Mouse (Mus musculus) hindbrain, embryonic 14.5 days (tissue): Measurements from ENCODE around the gene Fam241a. TPM values are rescaled to one million over a fixed set of nuclear protein-coding genes. Genes with fewer than 3 reads are reported as not detected.
A peak's percentile ranks its signal among the peaks of the same experiment; 100 is the strongest.

Source experiments
- ATAC-seq: fragments of 200-750 bp; cut with Nextera tagmentation; 2 replicates; pipeline ENCODE4 v1.8.0; 2017; ENCODE audit warnings: moderate number of reproducible peaks, mild to moderate bottlenecking, moderate TSS enrichment, moderate library complexity; ENCODE audit not compliant: low FRiP score
- DNase-seq: peaks from one replicate; pipeline ENCODE4 v3.0.0-alpha.2; 2015; ENCODE audit warnings: low spot score
- H3K27ac ChIP-seq: fragments of 300-500 bp; sonication (generic); 2 replicates; pipeline ENCODE4 v1.5.1; 2014; ENCODE audit warnings: mild to moderate bottlenecking, moderate library complexity
- H3K27me3 ChIP-seq: fragments of 300-500 bp; sonication (generic); 2 replicates; pipeline ENCODE4 v1.6.1; 2014; ENCODE audit warnings: mild to moderate bottlenecking, low read length, mixed read lengths; ENCODE audit not compliant: control insufficient read depth, insufficient read depth
- H3K36me3 ChIP-seq: fragments of 300-500 bp; sonication (generic); replicated peaks from 2 replicates; pipeline ENCODE4 v1.6.1; 2014; ENCODE audit not compliant: control insufficient read depth, insufficient read depth
- H3K4me1 ChIP-seq: fragments of 300-500 bp; sonication (generic); replicated peaks from 2 replicates; pipeline ENCODE4 v1.6.1; 2014; ENCODE audit warnings: antibody characterized with exemption, low read length, mixed read lengths; ENCODE audit not compliant: control insufficient read depth, insufficient read depth
- H3K4me2 ChIP-seq: fragments of 300-500 bp; sonication (generic); replicated peaks from 2 replicates; pipeline ENCODE4 v1.6.1; 2014; ENCODE audit warnings: mild to moderate bottlenecking, moderate library complexity
- H3K4me3 ChIP-seq: fragments of 300-500 bp; sonication (generic); replicated peaks from 2 replicates; pipeline ENCODE4 v1.5.1; 2014; ENCODE audit warnings: mild to moderate bottlenecking, low read length
- H3K9ac ChIP-seq: fragments of 300-500 bp; sonication (generic); 2 replicates; pipeline ENCODE4 v1.6.1; 2014
- H3K9me3 ChIP-seq: fragments of 300-500 bp; sonication (generic); 2 replicates; pipeline ENCODE4 v1.6.1; 2016; ENCODE audit warnings: low read length; ENCODE audit not compliant: control insufficient read depth
- WGBS: fragments of 180-500 bp; shearing (Covaris S2); extraction: QIAGEN DNeasy Blood & Tissue Kit; methylation state at CpG from one replicate; pipeline ENCODE4 v1.1.7; 2014; 5-methylcytosine and 5-hydroxymethylcytosine counted together
- polyA plus RNA-seq: library from polyadenylated mRNA; unstranded; fragments of >200 nt; fragmentation: Nextera tagmentation; extraction: Ambion mirVana; gene quantifications from 2 replicates; pipeline ENCODE4 v1.2.1, GENCODE M21; 2014

The Fam241a gene
- polyA plus RNA-seq, 1 experiment from 2014 or later = 10.4 TPM

DNA sequence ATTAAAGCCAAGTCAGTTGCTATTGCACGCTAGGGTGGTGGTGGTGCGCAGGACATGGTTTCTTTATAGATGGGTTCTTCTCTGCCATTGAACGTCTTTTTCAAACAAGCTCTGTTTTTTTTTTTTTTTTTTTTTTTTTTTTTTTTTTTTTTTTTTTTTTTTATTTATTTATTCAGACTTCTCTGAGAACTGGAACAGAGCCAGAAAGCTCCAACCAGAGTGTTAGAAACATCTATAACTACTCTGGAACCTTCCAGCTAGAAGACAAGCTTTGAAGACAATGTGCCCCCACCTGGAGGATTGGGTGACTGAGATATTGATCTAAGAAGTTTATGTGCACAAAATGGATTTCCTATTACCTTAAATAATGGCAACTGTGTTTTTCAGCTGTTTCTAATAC, 32.6 kb downstream of the Fam241a start:
- H3K4me2 ChIP-seq = no peak overlapping the region
- no peak overlapping the region for H3K27ac ChIP-seq
- DNase-seq (no peak), ATAC-seq (no peak)
- H3K4me1 ChIP-seq = no peaks in the 10 kb centered on the region
- H3K27me3 ChIP-seq = no peaks in the 10 kb centered on the region
- no peak overlapping the region for H3K4me3 ChIP-seq
- 55% methylated on average over 3 of the region's 3 CpGs for WGBS
- no peaks in the 10 kb centered on the region for H3K9me3 ChIP-seq
- no peak overlapping the region for H3K9ac ChIP-seq
- H3K36me3 ChIP-seq = no peaks in the 10 kb centered on the region

- Histone ChIP-seq H3K4me3 (no peak overlapping the region), H3K9me3 (no peaks in the 10 kb centered on the region), H3K27me3 (no peaks in the 10 kb centered on the region), H3K4me1 (no peaks in the 10 kb centered on the region), H3K27ac (no peak overlapping the region), H3K9ac (no peak overlapping the region), H3K36me3 (no peaks in the 10 kb centered on the region), H3K4me2 (no peak overlapping the region)
- WGBS = 80% methylated on average over 4 of the region's 4 CpGs
- DNase-seq (no peak), ATAC-seq (no peak)
These were observed 33.6 kb downstream of the Fam241a start for GRCm38 (mm10) chr3:127862479-127862878.

GRCm38 (mm10) chr3:127861340-127861739, 34.8 kb downstream of the Fam241a start:
- no peak for ATAC-seq
- no peaks in the 10 kb centered on the region for H3K27me3 ChIP-seq
- no peaks in the 10 kb centered on the region for H3K4me1 ChIP-seq
- H3K9me3 ChIP-seq = no peaks in the 10 kb centered on the region
- no peak overlapping the region for H3K4me3 ChIP-seq
- WGBS = 91% methylated on average over 11 of the region's 11 CpGs
- no peak overlapping the region for H3K4me2 ChIP-seq
- no peak for DNase-seq
- H3K27ac ChIP-seq = no peak overlapping the region
- H3K36me3 ChIP-seq = no peaks in the 10 kb centered on the region
- H3K9ac ChIP-seq = no peak overlapping the region

GRCm38 (mm10) chr3:127853431-127854206, 42.5 kb downstream of the Fam241a start:
- Histone ChIP-seq H3K9me3 (no peaks in the 10 kb centered on the region), H3K9ac (no peak overlapping the region), H3K4me2 (peak overlapping the region; percentile 30), H3K4me1 (peaks cover 7% of the 10 kb centered on the region), H3K36me3 (no peaks in the 10 kb centered on the region), H3K27me3 (no peaks in the 10 kb centered on the region), H3K27ac (no peak overlapping the region), H3K4me3 (no peak overlapping the region)
- 14% methylated on average over 15 of the region's 15 CpGs for WGBS
- peak; percentile 87 for DNase-seq
- ATAC-seq = peak; percentile 72

GRCm38 (mm10) chr3:127852722-127853121, 43.4 kb downstream of the Fam241a start:
- Histone ChIP-seq H3K36me3 (no peaks in the 10 kb centered on the region), H3K27ac (no peak overlapping the region), H3K4me1 (peaks cover 7% of the 10 kb centered on the region), H3K4me2 (no peak overlapping the region), H3K4me3 (no peak overlapping the region), H3K27me3 (no peaks in the 10 kb centered on the region), H3K9me3 (no peaks in the 10 kb centered on the region), H3K9ac (no peak overlapping the region)
- no peak for DNase-seq
- 75% methylated on average over 9 of the region's 9 CpGs for WGBS
- no peak for ATAC-seq

DNA sequence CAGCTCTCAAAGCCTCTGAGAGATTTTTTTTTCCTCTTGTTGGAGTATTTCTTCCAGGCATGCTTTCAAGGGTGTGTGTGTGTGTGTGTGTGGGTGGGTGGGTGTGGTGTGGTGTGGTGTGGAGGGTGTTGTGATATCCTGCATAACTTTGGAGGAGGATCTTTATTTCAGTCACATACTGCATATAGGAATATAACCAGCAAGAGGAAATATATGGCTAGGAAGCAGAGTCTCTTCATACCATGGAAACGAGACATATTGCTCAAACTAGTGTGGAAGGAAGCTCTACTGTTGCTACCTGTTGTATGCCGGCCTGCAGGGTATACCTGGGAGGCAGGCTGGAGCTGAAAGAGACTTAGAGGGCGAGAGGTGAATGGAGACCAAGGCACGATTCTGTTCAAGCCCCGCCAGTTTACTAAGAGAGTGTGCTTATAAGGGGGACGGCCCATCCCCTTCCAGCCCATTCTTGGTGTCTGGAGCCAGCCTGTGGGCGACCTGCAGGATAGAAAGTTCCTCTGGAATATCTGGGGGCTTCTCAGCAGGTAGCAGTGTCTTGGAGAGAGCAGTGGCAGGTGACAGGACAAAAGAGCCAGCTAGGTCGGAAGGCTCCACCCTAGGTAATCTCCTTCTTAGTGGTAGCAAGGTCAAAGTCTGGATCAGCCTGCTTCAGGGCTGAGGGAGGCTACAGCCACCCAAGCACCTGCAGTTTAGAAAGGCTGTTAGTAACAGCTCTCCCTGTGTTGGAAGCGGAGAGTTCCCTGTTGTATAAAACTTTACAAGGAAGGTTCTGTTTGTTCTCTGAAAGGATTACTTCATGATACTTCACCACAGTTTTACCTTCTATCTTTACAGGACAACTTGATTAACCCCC, 45.1 kb downstream of the Fam241a start:
- DNase-seq = no peak
- Histone ChIP-seq H3K4me3 (no peak overlapping the region), H3K27ac (no peak overlapping the region), H3K9me3 (0 out of 2 replicates have a peak, but pooled peaks cover 4% of the 10 kb centered on the region), H3K9ac (no peak overlapping the region), H3K36me3 (no peaks in the 10 kb centered on the region), H3K4me1 (peaks cover 7% of the 10 kb centered on the region), H3K4me2 (no peak overlapping the region), H3K27me3 (no peaks in the 10 kb centered on the region)
- WGBS = 58% methylated on average over 9 of the region's 9 CpGs
- ATAC-seq = no peak

- peaks cover 7% of the 10 kb centered on the region for H3K4me1 ChIP-seq
- no peaks in the 10 kb centered on the region for H3K27me3 ChIP-seq
- WGBS = 81% methylated on average over 5 of the region's 5 CpGs
- H3K9me3 ChIP-seq = 0 out of 2 replicates have a peak, but pooled peaks cover 4% of the 10 kb centered on the region
- H3K27ac ChIP-seq = no peak overlapping the region
- DNase-seq (no peak), ATAC-seq (no peak)
- H3K36me3 ChIP-seq = no peaks in the 10 kb centered on the region
- no peak overlapping the region for H3K4me3 ChIP-seq
- no peak overlapping the region for H3K9ac ChIP-seq
- H3K4me2 ChIP-seq = no peak overlapping the region
These were observed 46.2 kb downstream of the Fam241a start for GRCm38 (mm10) chr3:127849922-127850321.

- Histone ChIP-seq H3K36me3 (no peaks in the 10 kb centered on the region), H3K9ac (no peak overlapping the region), H3K9me3 (0 out of 2 replicates have a peak, but pooled peaks cover 4% of the 10 kb centered on the region), H3K4me2 (no peak overlapping the region), H3K4me3 (no peak overlapping the region), H3K4me1 (no peaks in the 10 kb centered on the region), H3K27ac (no peak overlapping the region), H3K27me3 (no peaks in the 10 kb centered on the region)
- WGBS = 83% methylated on average over 11 of the region's 11 CpGs
- ATAC-seq (no peak), DNase-seq (no peak)
These were observed 47.9 kb downstream of the Fam241a start for GRCm38 (mm10) chr3:127848088-127848808.

GRCm38 (mm10) chr3:127843941-127844327, 52.2 kb downstream of the Fam241a start:
- ATAC-seq (no peak), DNase-seq (no peak)
- no peaks in the 10 kb centered on the region for H3K36me3 ChIP-seq
- H3K4me1 ChIP-seq = no peaks in the 10 kb centered on the region
- H3K4me3 ChIP-seq = no peak overlapping the region
- H3K27me3 ChIP-seq = no peaks in the 10 kb centered on the region
- 87% methylated on average over 5 of the region's 5 CpGs for WGBS
- no peak overlapping the region for H3K4me2 ChIP-seq
- 0 out of 2 replicates have a peak, but pooled peaks cover 4% of the 10 kb centered on the region for H3K9me3 ChIP-seq
- no peak overlapping the region for H3K27ac ChIP-seq
- H3K9ac ChIP-seq = no peak overlapping the region
